Mouse (Mus musculus) lung, adult 2 months (tissue): Measurements from ENCODE around the gene Cldn2.

Source experiments
- CTCF ChIP-seq: fragments of 200-500 bp; IDR thresholded peaks from 2 replicates; pipeline ENCODE4 v1.5.1; 2011; ENCODE audit warnings: mild to moderate bottlenecking, low read length, control low read depth; ENCODE audit not compliant: insufficient read depth
- POLR2A ChIP-seq: fragments of 200-500 bp; IDR thresholded peaks from 2 replicates; pipeline ENCODE4 v1.6.1; 2011; ENCODE audit warnings: low read depth, mild to moderate bottlenecking, control low read depth, low read length, borderline replicate concordance; ENCODE audit errors: extremely low read depth

DNA sequence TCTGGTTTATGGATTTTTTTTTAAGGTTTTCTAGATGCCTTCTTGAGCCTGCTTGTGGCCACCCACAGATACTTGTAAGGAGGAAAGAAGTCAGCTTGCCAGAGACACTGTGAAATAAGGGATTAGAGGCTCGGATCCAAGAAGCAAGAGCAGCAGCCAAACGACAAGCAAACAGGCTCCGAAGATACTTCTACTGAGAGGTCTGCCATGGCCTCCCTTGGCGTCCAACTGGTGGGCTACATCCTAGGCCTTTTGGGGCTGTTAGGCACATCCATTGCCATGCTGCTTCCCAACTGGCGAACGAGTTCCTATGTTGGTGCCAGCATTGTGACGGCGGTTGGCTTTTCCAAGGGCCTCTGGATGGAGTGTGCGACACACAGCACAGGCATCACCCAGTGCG lies 7.9 kb downstream of the Cldn2 start:
- TF ChIP-seq CTCF (no peak), POLR2A (no peak)
